Mouse (Mus musculus): ENCODE measurements around the gene Pmp22.

GRCm38 (mm10) chr11:63162806-63163205 lies 34.0 kb downstream of the Pmp22 start:
- no peak for TF ChIP-seq POLR2A (IDR thresholded peaks at IDR 0.05; ENCODE audit: borderline replicate concordance, control insufficient read depth, low read depth, low read length)
- TF ChIP-seq CTCF (IDR thresholded peaks at IDR 0.05; ENCODE audit: control insufficient read depth, insufficient read depth, low read length) = no peak

All from bone marrow, adult 2 months (tissue).